Mouse (Mus musculus) kidney, postnatal 0 days (tissue): ENCODE results near the gene Senp2. TPM values are rescaled to one million over a fixed set of nuclear protein-coding genes. Genes with fewer than 3 reads are reported as not detected.

ENCODE experiments used
- ATAC-seq: fragments of 200-750 bp; cut with Nextera tagmentation; replicated peaks from 2 replicates; pipeline ENCODE4 v1.8.0; 2017; ENCODE audit warnings: low read depth, moderate number of reproducible peaks, moderate TSS enrichment, moderate library complexity; ENCODE audit not compliant: low FRiP score
- DNase-seq: peaks from one replicate; pipeline ENCODE4 v3.0.0-alpha.2; 2016; ENCODE audit warnings: low spot score
- H3K27ac ChIP-seq: fragments of 300-500 bp; sonication (generic); 2 replicates; pipeline ENCODE4 v1.5.1; 2014; ENCODE audit warnings: mild to moderate bottlenecking
- H3K27me3 ChIP-seq: fragments of 300-500 bp; sonication (generic); 2 replicates; pipeline ENCODE4 v1.6.1; 2014; ENCODE audit warnings: low read length, mixed read lengths; ENCODE audit not compliant: insufficient read depth
- H3K36me3 ChIP-seq: fragments of 300-500 bp; sonication (generic); 2 replicates; pipeline ENCODE4 v1.6.1; 2014; ENCODE audit warnings: low read length, mixed read lengths; ENCODE audit not compliant: insufficient read depth
- H3K4me1 ChIP-seq: fragments of 300-500 bp; sonication (generic); replicated peaks from 2 replicates; pipeline ENCODE4 v1.6.1; 2014; ENCODE audit warnings: antibody characterized with exemption, low read length, mixed read lengths; ENCODE audit not compliant: insufficient read depth
- H3K4me2 ChIP-seq: fragments of 300-500 bp; sonication (generic); 2 replicates; pipeline ENCODE4 v1.6.1; 2014; ENCODE audit warnings: mild to moderate bottlenecking, low read length, moderate library complexity, mixed read lengths
- H3K4me3 ChIP-seq: fragments of 300-500 bp; sonication (generic); replicated peaks from 2 replicates; pipeline ENCODE4 v1.5.1; 2014; ENCODE audit warnings: low read depth, low read length
- H3K9ac ChIP-seq: fragments of 300-500 bp; sonication (generic); 2 replicates; pipeline ENCODE4 v1.6.1; 2014; ENCODE audit warnings: low read depth, low read length
- H3K9me3 ChIP-seq: fragments of 300-500 bp; sonication (generic); replicated peaks from 2 replicates; pipeline ENCODE4 v1.6.1; 2016; ENCODE audit warnings: low read length, inconsistent platforms, mixed read lengths
- CTCF ChIP-seq: IDR thresholded peaks from 2 replicates; pipeline ENCODE4 v1.5.1; 2016; ENCODE audit warnings: antibody characterized with exemption, low read depth, mild to moderate bottlenecking, moderate library complexity
- WGBS: fragments of 180-500 bp; shearing (Covaris S2); extraction: QIAGEN DNeasy Blood & Tissue Kit; methylation state at CpG from one replicate; pipeline ENCODE4 v1.1.7; 2014; 5-methylcytosine and 5-hydroxymethylcytosine counted together
- polyA plus RNA-seq: library from polyadenylated mRNA; unstranded; fragments of >200 nt; fragmentation: Nextera tagmentation; extraction: Ambion mirVana; gene quantifications from 2 replicates; pipeline ENCODE4 v1.2.1, GENCODE M21; 2015

Gene Senp2
- polyA plus RNA-seq, 1 experiment from 2014 or later: 22.7 TPM

GRCm38 (mm10) chr16:22043830-22044229 is 34.5 kb downstream of the Senp2 start:
- 78% methylated on average over 4 of the region's 4 CpGs for WGBS
- TF ChIP-seq CTCF: no peak

GRCm38 (mm10) chr16:22045930-22046329 is 36.6 kb downstream of the Senp2 start:
- Histone ChIP-seq H3K36me3 (peaks cover 25% of the 10 kb centered on the region; the same call in 1 of the 2 replicates), H3K4me1 (no peaks in the 10 kb centered on the region), H3K27ac (no peak overlapping the region), H3K4me3 (no peak overlapping the region), H3K9ac (no peak overlapping the region), H3K9me3 (no peaks in the 10 kb centered on the region), H3K27me3 (no peaks in the 10 kb centered on the region), H3K4me2 (no peak overlapping the region)
- WGBS: 98% methylated on average over 3 of the region's 3 CpGs
- no peak for ATAC-seq
- no peak for DNase-seq
- TF ChIP-seq CTCF: no peak

More at GRCm38 (mm10) chr16:22043830-22044229, 34.5 kb downstream of the Senp2 start:
- no peak for ATAC-seq
- DNase-seq: no peak
- H3K4me3 ChIP-seq: no peak overlapping the region
- no peaks in the 10 kb centered on the region for H3K4me1 ChIP-seq
- H3K9me3 ChIP-seq: no peaks in the 10 kb centered on the region
- H3K27me3 ChIP-seq: no peaks in the 10 kb centered on the region
- no peak overlapping the region for H3K4me2 ChIP-seq
- no peak overlapping the region for H3K27ac ChIP-seq
- no peak overlapping the region for H3K9ac ChIP-seq
- H3K36me3 ChIP-seq: peaks cover 27% of the 10 kb centered on the region

GRCm38 (mm10) chr16:22046739-22047366 is 37.6 kb downstream of the Senp2 start:
- no peak overlapping the region for H3K9ac ChIP-seq
- no peaks in the 10 kb centered on the region for H3K4me1 ChIP-seq
- H3K4me3 ChIP-seq: no peak overlapping the region
- no peak for DNase-seq
- 86% methylated on average over 10 of the region's 10 CpGs for WGBS
- H3K27me3 ChIP-seq: no peaks in the 10 kb centered on the region
- TF ChIP-seq CTCF: no peak
- H3K27ac ChIP-seq: no peak overlapping the region
- H3K36me3 ChIP-seq: peaks cover 25% of the 10 kb centered on the region; the same call in 1 of the 2 replicates
- no peak overlapping the region for H3K4me2 ChIP-seq
- no peaks in the 10 kb centered on the region for H3K9me3 ChIP-seq
- ATAC-seq: no peak

GRCm38 (mm10) chr16:22053411-22053810 is 44.1 kb downstream of the Senp2 start:
- 96% methylated on average over 21 of the region's 21 CpGs for WGBS

GRCm38 (mm10) chr16:22057498-22057897 is 48.2 kb downstream of the Senp2 start:
- H3K36me3 ChIP-seq: peaks cover 22% of the 10 kb centered on the region; the same call in 1 of the 2 replicates
- 78% methylated on average over 6 of the region's 6 CpGs for WGBS
- no peak overlapping the region for H3K27ac ChIP-seq
- no peak overlapping the region for H3K9ac ChIP-seq
- DNase-seq (no peak), ATAC-seq (no peak)
- H3K4me1 ChIP-seq: no peaks in the 10 kb centered on the region
- H3K4me2 ChIP-seq: no peak overlapping the region
- H3K4me3 ChIP-seq: no peak overlapping the region
- H3K9me3 ChIP-seq: no peaks in the 10 kb centered on the region
- no peak for TF ChIP-seq CTCF
- no peaks in the 10 kb centered on the region for H3K27me3 ChIP-seq

More at GRCm38 (mm10) chr16:22053411-22053810, 44.1 kb downstream of the Senp2 start:
- Histone ChIP-seq H3K27me3 (no peaks in the 10 kb centered on the region), H3K36me3 (no peaks in the 10 kb centered on the region), H3K4me3 (no peak overlapping the region), H3K9ac (no peak overlapping the region), H3K4me1 (no peaks in the 10 kb centered on the region), H3K9me3 (no peaks in the 10 kb centered on the region), H3K4me2 (no peak overlapping the region), H3K27ac (no peak overlapping the region)
- no peak for DNase-seq
- no peak for TF ChIP-seq CTCF
- no peak for ATAC-seq

- WGBS: 96% methylated on average over 7 of the region's 7 CpGs
- Histone ChIP-seq H3K4me1 (no peaks in the 10 kb centered on the region), H3K9ac (no peak overlapping the region), H3K9me3 (no peaks in the 10 kb centered on the region), H3K27ac (no peak overlapping the region), H3K27me3 (no peaks in the 10 kb centered on the region), H3K36me3 (peaks cover 33% of the 10 kb centered on the region), H3K4me3 (no peak overlapping the region), H3K4me2 (no peak overlapping the region)
- TF ChIP-seq CTCF: no peak
- DNase-seq (no peak), ATAC-seq (no peak)
Observed at GRCm38 (mm10) chr16:22058871-22059270, 49.6 kb downstream of the Senp2 start.
